Mouse (Mus musculus): ENCODE results near the gene Akt2.

Gene Akt2

GRCm38 (mm10) chr7:27591266-27592216 lies at the start of gene Akt2:
Gene Akt2 (plus strand): TSS chr7:27591552.
- DNase-seq (ENCODE audit: low spot score): peak; percentile 86

- no peak for DNase-seq (ENCODE audit: low spot score)
Observed at GRCm38 (mm10) chr7:27541922-27542321, 49.4 kb upstream of the Akt2 start.

- peak; percentile 68 for DNase-seq (ENCODE audit: low spot score)
Observed at GRCm38 (mm10) chr7:27542392-27543033, 48.8 kb upstream of the Akt2 start.

- no peak for DNase-seq (ENCODE audit: low spot score)
Observed at GRCm38 (mm10) chr7:27543065-27543464, 48.3 kb upstream of the Akt2 start.

- DNase-seq (ENCODE audit: low spot score): no peak
Observed at GRCm38 (mm10) chr7:27543851-27544250, 47.5 kb upstream of the Akt2 start.

GRCm38 (mm10) chr7:27544675-27545370 lies 46.5 kb upstream of the Akt2 start:
- no peak for DNase-seq (ENCODE audit: low spot score)

GRCm38 (mm10) chr7:27549597-27549996 lies 41.8 kb upstream of the Akt2 start:
- no peak for DNase-seq (ENCODE audit: low spot score)

- DNase-seq (ENCODE audit: low spot score): no peak
Observed at GRCm38 (mm10) chr7:27552070-27552469, 39.3 kb upstream of the Akt2 start.

- DNase-seq (ENCODE audit: low spot score): peak; percentile 93
Observed at GRCm38 (mm10) chr7:27552931-27553513, 38.3 kb upstream of the Akt2 start, which contains the start of the genes Pld3 and 2310022A10Rik. Gene Pld3 (minus strand): TSS chr7:27553218. Gene 2310022A10Rik (plus strand): TSS chr7:27553233.

GRCm38 (mm10) chr7:27560291-27560887 lies 31.0 kb upstream of the Akt2 start:
- no peak for DNase-seq (ENCODE audit: low spot score)

- DNase-seq (ENCODE audit: low spot score): no peak
Observed at GRCm38 (mm10) chr7:27560978-27561377, 30.4 kb upstream of the Akt2 start.

- DNase-seq (ENCODE audit: low spot score): no peak
Observed at GRCm38 (mm10) chr7:27569580-27570224, 21.6 kb upstream of the Akt2 start.

- no peak for DNase-seq (ENCODE audit: low spot score)
Observed at GRCm38 (mm10) chr7:27572133-27572532, 19.2 kb upstream of the Akt2 start.

- no peak for DNase-seq (ENCODE audit: low spot score)
Observed at GRCm38 (mm10) chr7:27574124-27574880, 17.1 kb upstream of the Akt2 start.

GRCm38 (mm10) chr7:27576914-27577313 lies 14.4 kb upstream of the Akt2 start:
- no peak for DNase-seq (ENCODE audit: low spot score)

GRCm38 (mm10) chr7:27577589-27577988 lies 13.8 kb upstream of the Akt2 start:
- DNase-seq (ENCODE audit: low spot score): no peak

GRCm38 (mm10) chr7:27578465-27578864 lies 12.9 kb upstream of the Akt2 start:
- no peak for DNase-seq (ENCODE audit: low spot score)

- no peak for DNase-seq (ENCODE audit: low spot score)
Observed at GRCm38 (mm10) chr7:27580380-27581174, 10.8 kb upstream of the Akt2 start.

GRCm38 (mm10) chr7:27586861-27587260 lies 4.5 kb upstream of the Akt2 start:
- DNase-seq (ENCODE audit: low spot score): no peak

GRCm38 (mm10) chr7:27587741-27588140 lies 3.6 kb upstream of the Akt2 start:
- DNase-seq (ENCODE audit: low spot score): no peak

Measured in c-Kit-positive CD71-positive TER-119-positive erythroid progenitor cells, embryonic 14.5 days (primary cell).